Mouse (Mus musculus) cerebellum, adult 11-12 months (tissue): ENCODE data around the gene Sfi1.
"Not testable (repeated sequence)": the region's sequence is repeated elsewhere in the genome, so short reads cannot be mapped to it uniquely, and the experiment has no call there.

Experiments
- DNase-seq: peaks from one replicate; pipeline ENCODE4 v3.0.0; 2022

The Sfi1 gene

DNA sequence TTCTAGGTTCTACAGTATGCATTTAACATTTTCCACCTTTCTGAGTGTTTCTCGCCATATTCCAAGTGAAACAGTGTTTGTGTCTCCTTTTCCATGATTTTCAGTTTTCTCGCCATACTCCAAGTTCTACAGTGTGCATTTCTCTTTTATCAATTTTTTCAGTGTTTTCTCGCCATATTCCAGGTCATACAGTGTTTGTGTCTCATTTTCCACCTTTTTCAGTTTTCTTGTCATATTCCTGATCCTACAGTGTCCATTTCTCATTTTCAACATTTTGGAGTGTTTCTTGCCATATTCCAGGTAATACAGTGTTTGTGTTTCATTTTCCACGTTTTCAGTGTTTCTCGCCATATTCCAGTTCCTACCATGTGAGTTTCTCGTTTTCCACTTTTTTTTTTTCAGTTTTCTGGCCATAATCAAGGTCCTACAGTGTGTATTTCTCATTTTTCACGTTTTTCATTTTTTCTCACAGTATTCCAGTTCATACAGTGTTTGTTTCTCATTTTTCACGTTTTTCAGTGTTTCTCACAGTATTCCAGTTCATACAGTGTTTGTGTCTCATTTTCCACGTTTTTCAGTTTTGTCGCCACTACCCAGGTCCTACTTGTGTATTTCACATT is 91.3 kb downstream of the Sfi1 start:
- DNase-seq, result no peak

DNA sequence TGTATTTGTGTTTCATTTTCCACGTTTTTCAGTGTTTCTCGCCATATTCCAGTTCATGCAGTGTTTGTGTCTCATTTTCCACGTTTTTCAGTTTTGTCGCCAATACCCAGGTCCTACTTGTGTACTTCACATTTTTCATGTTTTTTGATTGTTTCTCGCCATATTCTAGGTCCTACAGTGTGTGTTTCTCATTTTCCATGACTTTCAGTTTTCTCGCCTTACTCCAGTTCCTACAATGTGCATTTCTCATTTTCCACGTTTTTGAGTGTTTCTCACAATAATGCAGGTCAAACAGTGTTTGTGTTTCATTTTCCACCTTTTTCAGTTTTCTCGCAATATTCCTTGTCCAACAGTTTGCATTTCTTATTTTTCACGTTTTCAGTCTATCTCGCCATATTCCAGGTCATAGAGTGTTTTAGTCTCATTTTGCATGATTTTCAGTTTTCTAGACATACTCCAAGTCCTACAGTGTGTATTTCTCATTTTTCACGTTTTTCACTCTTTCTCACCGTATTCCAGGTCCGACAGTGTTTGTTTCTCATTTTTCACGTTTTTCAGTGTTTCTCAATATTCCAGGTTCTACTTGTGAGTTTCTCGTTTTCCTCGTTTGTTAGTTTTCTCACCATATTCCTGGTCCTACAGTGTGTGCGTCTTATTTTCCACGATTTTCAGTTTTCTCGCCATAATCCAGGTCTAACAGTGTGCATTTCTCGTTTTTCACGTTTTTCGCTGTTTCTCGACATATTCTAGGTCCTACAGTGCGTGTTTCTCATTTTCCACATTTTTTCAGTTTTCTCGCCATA is 92.0 kb downstream of the Sfi1 start:
- DNase-seq, result no peak

DNA sequence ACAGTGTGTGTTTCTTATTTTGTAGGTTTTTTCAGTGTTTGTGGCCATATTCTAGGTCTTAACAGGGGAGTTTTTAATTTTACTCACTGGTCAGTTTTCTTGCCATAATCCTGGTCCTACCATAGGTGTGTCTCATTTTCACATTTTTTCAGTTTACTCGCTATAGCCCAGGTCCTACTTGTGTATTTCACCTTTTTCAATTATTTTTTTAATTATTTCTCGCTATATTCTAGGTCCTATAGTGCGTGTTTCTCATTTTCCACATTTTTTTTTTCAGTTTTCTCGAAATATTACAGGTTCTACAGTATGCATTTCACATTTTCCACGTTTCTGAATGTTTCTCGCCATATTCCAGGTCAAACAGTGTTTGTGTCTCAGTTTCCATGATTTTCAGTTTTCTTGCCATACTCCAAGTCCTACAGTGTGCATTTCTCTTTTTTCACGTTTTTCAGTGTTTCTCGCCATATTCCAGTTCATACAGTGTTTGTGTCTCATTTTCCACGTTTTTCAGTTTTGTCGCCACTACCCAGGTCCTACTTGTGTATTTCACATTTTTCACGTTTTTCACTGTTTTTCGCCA is 93.1 kb downstream of the Sfi1 start:
- not testable (repeated sequence) for DNase-seq
